Mouse (Mus musculus) brown adipose tissue, adult 24 weeks (tissue): ENCODE measurements around the gene Morc2a. TPM values are rescaled to one million over a fixed set of nuclear protein-coding genes. Genes with fewer than 3 reads are reported as not detected.

Experiments
- H3K27ac ChIP-seq: fragments of 200-500 bp; replicated peaks from 2 replicates; pipeline ENCODE4 v1.5.1; 2012; ENCODE audit warnings: low read depth, mild to moderate bottlenecking, low read length
- H3K4me1 ChIP-seq: fragments of 200-500 bp; 2 replicates; pipeline ENCODE4 v1.6.1; 2012; ENCODE audit warnings: low read length, mixed read lengths; ENCODE audit not compliant: control insufficient read depth, insufficient read depth, insufficient read length
- H3K4me3 ChIP-seq: fragments of 200-500 bp; 2 replicates; pipeline ENCODE4 v1.5.1; 2012; ENCODE audit warnings: low read depth, mild to moderate bottlenecking, low read length, moderate library complexity; ENCODE audit not compliant: insufficient read depth
- polyA plus RNA-seq: library from polyadenylated mRNA; stranded (reverse); fragments of >200 nt; gene quantifications from 2 replicates; pipeline ENCODE4 v1.2.4, GENCODE M21; 2012; ENCODE audit not compliant: missing spikeins, insufficient read depth, insufficient read length

Morc2a gene
- polyA plus RNA-seq, 1 experiment = 7.9 TPM

GRCm38 (mm10) chr11:3738778-3739177 lies 89.8 kb downstream of the Morc2a start:
- Histone ChIP-seq H3K4me1 (no peaks in the 10 kb centered on the region), H3K27ac (peak overlapping the region; percentile 16; the same call in 1 of the 2 replicates), H3K4me3 (no peak overlapping the region)

Other genes starting within 250 kb of the Morc2a start
- gene Limk2, start 240.0 kb upstream of the Morc2a start, polyA plus RNA-seq = 9.6 and 13.9 TPM in 2 replicates
- gene Rnf185, start 196.8 kb upstream of the Morc2a start, polyA plus RNA-seq = 15.9 and 17.6 TPM in 2 replicates
- not detected in 2 replicates for gene Pla2g3, start 160.9 kb upstream of the Morc2a start, polyA plus RNA-seq
- gene Inpp5j, start 144.4 kb upstream of the Morc2a start, polyA plus RNA-seq = not detected in 2 replicates
- 15.9 and 19.1 TPM in 2 replicates for gene Selenom, start 134.5 kb upstream of the Morc2a start, polyA plus RNA-seq
- gene Smtn, start 108.6 kb upstream of the Morc2a start, polyA plus RNA-seq = 12.2 and 21.8 TPM in 2 replicates
- gene Osbp2, start 214.7 kb downstream of the Morc2a start, polyA plus RNA-seq = 3.2 and 3.4 TPM in 2 replicates
- gene 4921536K21Rik, start 245.9 kb downstream of the Morc2a start, polyA plus RNA-seq = 1.0 and 2.1 TPM in 2 replicates
- 1.0 and 4.8 TPM in 2 replicates for gene Dusp18, start 246.0 kb downstream of the Morc2a start, polyA plus RNA-seq